11 mouse cellular contexts compared by ENCODE assay signal in genomic region chr17:10040951-10041359, GRCm38 (mm10).
A peak's percentile ranks its signal among the peaks of the same experiment; 100 is the strongest.
DNase-seq lines count a peak whose midpoint lies in the region; ATAC-seq and TF ChIP-seq lines count a peak whose summit lies in the region.
"Had no signal": no experiment of that assay in that cellular context is flagged by ENCODE, and none has a peak within 500 bp of the region (broad histone marks: within the 10 kb centered on the region; RNA-seq: fewer than 3 reads in every experiment).

No protein-coding gene starts in this region.

- no peaks in the 10 kb centered on the region for H3K4me1 ChIP-seq in thymus, adult 2 months (replicated peaks; ENCODE audit: control insufficient read depth, insufficient read depth, low read length)
- H3K4me1 ChIP-seq: embryonic facial prominence, embryonic 12.5 days had no signal

- TF ChIP-seq POLR2A in thymus, adult 2 months (IDR thresholded peaks at IDR 0.05; ENCODE audit: control insufficient read depth, extremely low read depth, insufficient read depth, low read length, poor library complexity), result no peak

- H3K4me3 ChIP-seq in thymus, adult 2 months (ENCODE audit: control insufficient read depth, insufficient read depth, low read length), result no peak overlapping the region
- H3K4me3 ChIP-seq: embryonic facial prominence, embryonic 12.5 days; limb, embryonic 13.5 days had no signal

- 19% methylated on average over 4 of the region's 4 CpGs for WGBS in thymus, adult 2 months

- H3K27ac ChIP-seq in thymus, adult 2 months (ENCODE audit: control insufficient read depth, insufficient read depth, low read length), result no peak overlapping the region
- H3K27ac ChIP-seq: embryonic facial prominence, embryonic 12.5 days; limb, embryonic 13.5 days had no signal

- no peaks in the 10 kb centered on the region for H3K27me3 ChIP-seq in thymus, adult 2 months (ENCODE audit: control insufficient read depth, insufficient read depth, low read length)
- H3K27me3 ChIP-seq: embryonic facial prominence, embryonic 12.5 days; limb, embryonic 13.5 days had no signal

- ATAC-seq in common myeloid progenitor, adult 5-6 weeks (replicated peaks; ENCODE audit: low read depth, poor library complexity, severe bottlenecking), result peak; percentile 77

- H3K36me3 ChIP-seq in thymus, adult 2 months (ENCODE audit: control insufficient read depth, insufficient read depth, low read length), result no peaks in the 10 kb centered on the region
- H3K36me3 ChIP-seq: embryonic facial prominence, embryonic 12.5 days; limb, embryonic 13.5 days had no signal

- TF ChIP-seq CTCF in thymus, adult 2 months (IDR thresholded peaks at IDR 0.05; ENCODE audit: borderline replicate concordance, control insufficient read depth, extremely low read depth, insufficient read depth, low read length, poor library complexity), result no peak

- DNase-seq in embryo, embryonic 10 days (ENCODE audit: low spot score), result peak; percentile 8
- DNase-seq in embryo, embryonic 11 days, result no peak
- peak; percentile 57 for DNase-seq in heart, postnatal 4 days
- peak; percentile 47 for DNase-seq in lung, postnatal 14 days
- DNase-seq in left cerebral cortex, adult 18-20 months (ENCODE audit: low spot score in 2 of 2), result no peak
- DNase-seq in thymus, adult 2 months, result no peak
- DNase-seq in layer of hippocampus, adult 18-20 months (ENCODE audit: low spot score in 2 of 2), result no peak
- DNase-seq: B cell, adult 2 months had no signal

Comparison
In these comparisons a context has a peak if more than half of its experiments do, and no peak if none do; other contexts are left out.
1. DNase-seq: peak in embryo, embryonic 10 days (single experiment), heart, postnatal 4 days (single experiment) and lung, postnatal 14 days (single experiment); none in embryo, embryonic 11 days (single experiment), left cerebral cortex, adult 18-20 months (0 of 2), thymus, adult 2 months (single experiment) and layer of hippocampus, adult 18-20 months (0 of 2).